Mouse (Mus musculus): ENCODE data around the gene Cacna1e.

GRCm38 (mm10) chr1:154475706-154476105, 408.6 kb downstream of the Cacna1e start:
- TF ChIP-seq POLR2A (IDR thresholded peaks at IDR 0.05; ENCODE audit: low read depth, low read length) (no peak), CTCF (conservative IDR thresholded peaks at IDR 0.05; ENCODE audit: insufficient read depth, insufficient read length, low read depth, low read length) (no peak)
